Mouse (Mus musculus): ENCODE data around the gene Irf1. TPM values are rescaled to one million over a fixed set of nuclear protein-coding genes. Genes with fewer than 3 reads are reported as not detected.

Irf1 gene
- total RNA-seq, 2 experiments from 2014 or later: 37.2 to 78.4 TPM

GRCm38 (mm10) chr11:53805786-53806185, 36.0 kb downstream of the Irf1 start:
- peak; percentile 82 for ATAC-seq (ENCODE audit: poor library complexity, severe bottlenecking)

DNA sequence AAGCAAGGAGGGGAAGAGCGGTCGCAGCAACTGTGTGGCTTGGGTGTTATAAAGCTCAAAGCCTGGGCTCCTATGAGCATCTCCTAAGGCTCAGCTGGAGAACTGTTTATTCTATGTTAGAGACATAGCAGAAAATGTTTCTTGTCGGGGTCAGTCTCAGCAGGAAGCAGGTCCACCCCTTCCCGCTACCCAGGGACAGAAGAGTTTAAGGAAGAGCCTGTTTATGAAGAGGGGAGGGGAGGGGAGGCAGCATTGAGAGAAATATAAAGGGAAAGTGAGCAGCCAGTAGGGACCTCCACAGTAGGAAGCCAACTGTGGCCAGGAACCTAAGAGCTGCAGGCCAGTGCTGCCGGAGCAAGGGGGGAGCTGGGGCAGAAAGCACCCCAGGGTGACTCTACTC, 39.5 kb downstream of the Irf1 start:
- ATAC-seq (ENCODE audit: poor library complexity, severe bottlenecking): no peak

- ATAC-seq (ENCODE audit: poor library complexity, severe bottlenecking): no peak
Measured at GRCm38 (mm10) chr11:53810156-53810555, 40.3 kb downstream of the Irf1 start.

GRCm38 (mm10) chr11:53810749-53811148, 40.9 kb downstream of the Irf1 start:
- no peak for ATAC-seq (ENCODE audit: poor library complexity, severe bottlenecking)

- ATAC-seq (ENCODE audit: poor library complexity, severe bottlenecking): no peak
Measured at GRCm38 (mm10) chr11:53811312-53811711, 41.5 kb downstream of the Irf1 start.

DNA sequence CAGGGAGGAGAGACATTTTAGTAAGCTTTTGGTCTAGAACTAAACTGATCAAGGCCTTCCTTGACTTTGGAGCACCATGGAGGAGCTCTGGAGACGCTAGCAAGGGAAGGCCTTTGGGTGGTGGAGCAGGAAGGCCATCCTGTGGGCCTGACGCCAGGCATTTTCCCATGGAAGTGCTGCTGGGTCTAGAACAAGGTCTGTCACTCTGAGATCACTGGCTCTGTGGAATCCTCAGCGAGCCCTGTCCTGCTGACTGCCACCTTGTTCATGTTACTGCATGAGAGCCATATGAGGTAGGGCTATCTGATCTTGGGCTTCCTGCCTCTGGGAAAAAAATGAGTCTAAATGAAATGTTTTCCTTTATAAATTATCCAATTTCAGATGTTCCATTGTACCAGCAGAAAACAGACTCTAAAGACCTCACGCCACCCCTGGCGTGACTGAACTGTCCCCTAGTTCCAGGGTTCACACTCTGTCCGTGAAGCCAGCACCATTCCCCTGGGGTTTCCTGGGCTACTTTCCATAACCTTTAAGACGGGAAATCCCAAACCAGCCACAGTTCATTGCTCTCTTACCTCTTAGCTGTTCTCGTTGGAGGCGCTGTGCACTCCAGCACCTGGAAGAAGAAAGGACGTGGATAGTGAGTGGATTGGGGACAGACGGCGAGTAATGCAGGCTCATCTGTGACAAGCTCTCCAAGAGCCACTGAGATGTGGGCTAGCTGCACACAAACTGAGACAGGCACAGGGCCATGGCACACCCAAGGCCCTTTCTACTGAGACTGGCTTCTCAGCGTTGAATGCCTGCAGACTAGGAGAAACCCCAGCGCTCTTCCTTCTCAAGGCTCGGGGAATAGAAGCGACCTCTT, 43.4 kb downstream of the Irf1 start:
- no peak for ATAC-seq (ENCODE audit: poor library complexity, severe bottlenecking)

DNA sequence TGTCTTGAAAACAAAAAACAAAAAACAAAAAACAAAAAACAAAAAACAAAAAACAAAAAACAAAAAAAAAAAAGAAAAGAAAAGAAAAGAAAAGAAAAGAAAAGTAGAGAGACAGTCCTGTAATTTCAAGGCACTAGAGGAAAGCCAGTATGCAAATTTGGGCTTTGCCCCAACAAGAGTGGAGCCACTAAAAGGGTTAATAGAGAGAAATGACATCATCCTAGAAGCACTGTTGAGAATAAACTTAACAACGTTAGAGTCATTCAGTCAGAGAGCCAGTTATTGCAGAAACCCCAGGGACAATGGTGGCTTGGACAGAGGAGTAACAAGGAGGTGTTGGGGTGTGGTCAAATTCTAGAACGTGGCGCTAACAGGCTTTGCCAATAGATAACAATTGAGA, 45.0 kb downstream of the Irf1 start:
- ATAC-seq (ENCODE audit: poor library complexity, severe bottlenecking): no peak

- no peak for ATAC-seq (ENCODE audit: poor library complexity, severe bottlenecking)
Measured at GRCm38 (mm10) chr11:53816841-53817375, 47.1 kb downstream of the Irf1 start.

DNA sequence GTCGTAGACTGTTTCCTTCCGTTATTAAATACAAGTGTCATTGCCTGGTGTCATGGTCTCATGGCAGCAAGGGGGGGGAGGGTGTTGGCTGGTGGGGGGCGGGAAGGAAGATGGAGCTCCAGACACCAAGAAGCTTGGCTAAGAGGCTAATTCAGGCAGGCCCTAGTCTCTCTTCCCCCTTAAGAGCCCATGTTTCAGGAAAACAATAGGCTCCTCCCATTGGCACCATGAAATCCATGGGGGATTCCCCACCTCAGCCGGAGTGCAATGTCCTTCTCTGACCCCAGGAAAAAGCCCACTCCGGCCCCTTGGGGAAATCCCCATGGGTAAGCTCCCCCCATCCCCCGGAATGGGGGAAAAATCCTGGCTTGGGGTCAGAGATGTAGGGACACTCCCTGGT, 49.0 kb downstream of the Irf1 start:
- ATAC-seq (ENCODE audit: poor library complexity, severe bottlenecking): peak; percentile 38; the same call in 1 of the 2 replicates

GRCm38 (mm10) chr11:53819511-53819910, 49.7 kb downstream of the Irf1 start:
- no peak for ATAC-seq (ENCODE audit: poor library complexity, severe bottlenecking)

DNA sequence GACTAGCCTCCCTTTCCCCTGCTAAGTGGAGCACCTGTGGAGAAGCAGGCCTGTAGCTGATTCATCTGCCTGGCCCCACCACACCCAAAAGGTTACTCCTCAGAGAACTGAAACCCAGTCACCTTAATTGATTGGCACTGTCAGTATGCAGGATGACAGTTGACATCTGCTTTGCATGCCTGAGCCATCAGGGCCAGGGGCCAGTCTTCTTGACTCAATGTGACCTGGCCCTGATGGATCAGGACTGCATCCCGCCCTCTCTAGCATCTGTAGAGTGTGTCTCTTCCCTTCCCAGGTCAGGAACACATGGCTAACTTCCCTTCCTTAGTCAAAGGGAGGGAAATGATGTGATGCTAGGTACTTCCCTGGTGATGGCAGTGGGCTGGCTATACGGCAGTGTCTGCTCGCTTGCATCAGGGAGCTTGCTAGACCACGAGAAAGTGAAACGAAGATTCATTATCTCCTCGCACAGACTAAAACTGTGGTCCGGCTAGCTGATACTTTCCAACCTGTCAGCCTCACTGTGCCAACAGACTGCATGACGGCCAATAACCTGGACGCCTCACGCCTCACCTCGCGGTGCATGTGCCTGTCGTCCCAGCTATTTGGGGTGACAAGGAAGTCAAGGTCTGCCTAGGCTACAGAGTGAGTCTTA, 50.8 kb downstream of the Irf1 start:
- peak; percentile 35 for ATAC-seq (ENCODE audit: poor library complexity, severe bottlenecking)

DNA sequence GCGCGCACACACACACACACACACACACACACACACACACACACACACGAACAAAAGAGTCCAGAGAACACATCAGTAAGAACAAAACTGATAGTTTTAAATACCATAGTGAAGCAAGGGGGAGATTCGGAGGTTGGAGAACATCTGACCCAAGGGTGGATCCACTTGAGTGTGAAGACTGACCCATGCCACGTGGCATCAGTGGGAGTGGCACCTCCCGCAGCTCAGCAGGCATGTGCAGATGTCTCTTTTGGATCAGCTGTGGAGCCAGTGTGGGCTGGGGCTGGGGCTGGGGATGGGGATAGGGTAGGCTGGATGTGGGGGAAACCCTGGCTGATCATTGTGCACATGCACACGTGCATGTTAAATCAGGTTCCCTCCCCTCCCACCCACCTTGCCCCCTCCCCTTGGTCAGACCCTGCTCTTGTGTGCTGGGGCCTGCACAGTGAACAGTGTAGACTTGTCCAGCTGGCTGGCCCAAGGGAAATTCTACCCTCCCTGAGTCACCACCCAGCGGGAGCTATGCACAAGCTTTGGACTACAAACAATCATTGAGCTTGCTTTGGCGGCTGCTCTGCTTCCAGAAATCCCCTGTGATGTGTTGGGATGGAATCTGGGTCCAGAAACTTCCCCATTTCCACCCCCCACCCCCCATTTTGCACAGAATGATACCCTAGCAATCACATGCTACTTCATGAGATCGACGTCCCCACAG, 51.6 kb downstream of the Irf1 start:
- no peak for ATAC-seq (ENCODE audit: poor library complexity, severe bottlenecking)

GRCm38 (mm10) chr11:53821945-53822338, 52.1 kb downstream of the Irf1 start:
- ATAC-seq (ENCODE audit: poor library complexity, severe bottlenecking): no peak

- ATAC-seq (ENCODE audit: poor library complexity, severe bottlenecking): no peak
Measured at GRCm38 (mm10) chr11:53825409-53825808, 55.6 kb downstream of the Irf1 start.

Other genes with a start within 250 kb of the Irf1 start
- 2.5 and 4.1 TPM in 2 replicates for gene Kif3a, start 202.6 kb upstream of the Irf1 start, total RNA-seq (2015)
- 3.3 and 5.0 TPM in 2 replicates for gene Kif3a, start 202.6 kb upstream of the Irf1 start, total RNA-seq (2017)
- gene Il4, start 151.3 kb upstream of the Irf1 start, total RNA-seq (2015): 5.5 and 13.1 TPM in 2 replicates
- 8.0 and 8.7 TPM in 2 replicates for gene Il4, start 151.3 kb upstream of the Irf1 start, total RNA-seq (2017)
- 0.18 TPM in 2 replicates for gene Il13, start 135.3 kb upstream of the Irf1 start, total RNA-seq (2015)
- 0.28 and 0.62 TPM in 2 replicates for gene Il13, start 135.3 kb upstream of the Irf1 start, total RNA-seq (2017)
- 23.9 and 26.7 TPM in 2 replicates for gene Rad50, start 62.7 kb upstream of the Irf1 start, total RNA-seq (2015)
- gene Rad50, start 62.7 kb upstream of the Irf1 start, total RNA-seq (2017): 33.7 and 38.1 TPM in 2 replicates
- not detected in 2 replicates for gene Il5, start 49.2 kb upstream of the Irf1 start, total RNA-seq (2015)
- gene Il5, start 49.2 kb upstream of the Irf1 start, total RNA-seq (2017): not detected in 2 replicates
- gene Gm17334, start 3.2 kb downstream of the Irf1 start, total RNA-seq (2015): not detected in 2 replicates
- not detected in 2 replicates for gene Gm17334, start 3.2 kb downstream of the Irf1 start, total RNA-seq (2017)
- 0.25 and 0.84 TPM in 2 replicates for gene Gm12216, start 89.2 kb downstream of the Irf1 start, total RNA-seq (2015)
- 0.70 TPM in 1 of 2 replicates, not detected in the other for gene Gm12216, start 89.2 kb downstream of the Irf1 start, total RNA-seq (2017)
- gene Slc22a5, start 121.6 kb downstream of the Irf1 start, total RNA-seq (2015): 4.7 and 5.5 TPM in 2 replicates
- gene Slc22a5, start 121.6 kb downstream of the Irf1 start, total RNA-seq (2017): 4.6 and 6.6 TPM in 2 replicates
- 1.3 and 1.5 TPM in 2 replicates for gene Slc22a21, start 210.3 kb downstream of the Irf1 start, total RNA-seq (2015)
- 0.44 and 0.77 TPM in 2 replicates for gene Slc22a21, start 210.3 kb downstream of the Irf1 start, total RNA-seq (2017)

Measured in megakaryocyte, adult 5-6 weeks (primary cell).